Mouse (Mus musculus) heart, adult 2 months (tissue): ENCODE data around the gene Cenpu.

ENCODE experiments used
- CTCF ChIP-seq: fragments of 200-600 bp; IDR thresholded peaks from 2 replicates; pipeline ENCODE4 v1.8.1; 2022; ENCODE audit warnings: antibody characterized with exemption, mild to moderate bottlenecking, moderate library complexity
- EP300 ChIP-seq: fragments of 200-500 bp; IDR thresholded peaks from 2 replicates; pipeline ENCODE4 v1.6.1; 2011; ENCODE audit warnings: low read depth, low read length, control low read depth; ENCODE audit not compliant: insufficient read depth

- TF ChIP-seq CTCF (no peak), EP300 (no peak)
Measured at GRCm38 (mm10) chr8:46543191-46543590, 8.6 kb upstream of the Cenpu start.
